Mouse (Mus musculus): ENCODE measurements at regions not wholly inside any gene's neighbourhood (a gene's known extent, or its start where the extent isn't known, plus 50 kb on each side); places are given as distances from the start of the nearest gene placed in this dataset.
"Not testable (repeated sequence)": the region's sequence is repeated elsewhere in the genome, so short reads cannot be mapped to it uniquely, and the experiment has no call there.

DNA sequence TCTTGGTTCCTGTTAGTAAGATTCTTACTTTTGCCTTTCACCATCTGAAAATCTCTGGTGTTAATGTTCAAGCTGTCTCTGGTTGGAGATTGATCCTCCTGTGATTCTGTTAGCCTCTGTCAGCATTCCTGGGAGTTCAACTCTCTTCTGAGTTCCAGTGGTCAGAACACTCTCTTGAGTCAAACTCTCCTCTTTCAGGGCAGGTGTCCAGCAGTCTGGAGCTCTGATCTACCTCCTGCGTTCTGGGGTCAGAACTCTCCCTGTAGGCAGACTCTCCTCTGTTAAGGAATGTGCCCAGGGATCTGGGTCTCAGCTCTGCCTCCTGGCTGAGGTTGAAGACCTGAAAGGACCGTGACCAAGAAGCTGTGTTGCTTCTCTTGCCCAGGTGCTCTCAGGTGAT lies 581.3 kb downstream of the H2al1n start:
- ATAC-seq (ENCODE audit: insufficient number of reproducible peaks, low FRiP score, low TSS enrichment): not testable (repeated sequence)

DNA sequence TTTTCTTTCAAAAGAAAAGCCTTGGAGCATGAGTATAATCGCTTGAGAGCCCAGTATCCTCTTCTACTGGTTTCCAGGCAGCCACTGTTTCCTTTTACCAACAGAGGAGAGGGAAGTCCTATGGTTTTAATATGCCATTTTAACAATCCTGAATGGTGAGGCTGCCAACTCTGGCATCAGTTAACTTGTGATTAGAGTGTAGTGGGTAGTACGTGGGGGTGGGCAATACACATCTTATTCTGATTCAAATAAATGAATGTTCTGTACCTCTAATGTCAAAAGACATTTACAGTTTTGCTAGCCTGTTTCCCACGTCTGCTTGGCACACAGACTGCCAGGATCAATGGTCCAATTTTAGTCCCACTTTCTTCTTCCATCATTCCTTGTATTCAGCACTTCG lies 624.9 kb downstream of the H2al1n start:
- no peak for ATAC-seq (ENCODE audit: insufficient number of reproducible peaks, low FRiP score, low TSS enrichment)

DNA sequence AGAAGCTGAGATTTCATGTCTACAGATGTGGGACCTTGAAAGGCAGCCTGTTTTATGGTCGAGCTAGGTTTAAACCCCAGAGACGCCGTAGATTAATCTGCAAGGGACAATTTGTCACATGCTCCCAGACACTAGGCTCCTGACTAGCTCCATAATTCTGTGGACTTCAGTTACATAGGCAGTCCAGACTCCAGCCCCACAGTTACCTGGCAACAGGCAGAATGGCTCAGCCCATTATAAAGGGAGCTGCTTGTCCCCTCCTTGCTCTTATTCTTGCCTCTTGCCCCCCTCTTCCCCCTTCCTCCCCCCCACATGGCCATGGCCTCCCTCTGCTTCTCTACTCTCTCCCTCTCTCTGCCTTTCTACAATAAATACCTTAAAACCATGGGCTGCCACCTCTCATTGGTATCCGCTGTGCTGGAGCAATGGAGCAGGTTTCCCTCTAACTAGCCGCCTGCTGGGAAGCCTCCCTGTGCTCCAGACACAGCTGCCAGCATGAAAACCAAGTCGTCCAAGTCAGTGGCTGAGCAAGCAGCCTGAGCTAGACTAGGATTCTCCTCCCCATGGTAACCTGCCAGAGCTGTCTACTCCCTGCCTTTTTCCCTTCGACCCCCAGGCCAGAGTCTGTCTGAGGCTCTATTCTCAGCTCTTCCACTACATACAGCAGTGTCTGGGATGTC lies 628.9 kb downstream of the H2al1n start:
- ATAC-seq (ENCODE audit: insufficient number of reproducible peaks, low FRiP score, low TSS enrichment): peak; percentile 75

DNA sequence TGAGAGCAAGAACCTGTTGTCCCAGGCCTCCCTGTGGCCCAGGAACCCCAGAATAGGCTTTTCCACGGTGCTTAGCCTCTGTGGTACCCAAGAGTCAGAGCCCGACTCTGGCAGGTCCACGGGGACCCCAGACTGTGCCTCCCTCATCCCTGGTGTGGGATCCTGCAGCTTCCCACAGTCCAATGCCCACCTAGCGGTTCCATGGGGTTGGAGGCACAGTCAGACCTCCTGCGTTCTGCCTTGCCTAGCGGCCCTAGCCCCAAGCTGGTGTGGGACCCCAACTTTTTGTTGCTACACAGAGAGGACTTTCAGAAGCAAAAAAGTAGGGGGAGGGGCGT lies 629.4 kb downstream of the H2al1n start:
- no peak for ATAC-seq (ENCODE audit: insufficient number of reproducible peaks, low FRiP score, low TSS enrichment)

DNA sequence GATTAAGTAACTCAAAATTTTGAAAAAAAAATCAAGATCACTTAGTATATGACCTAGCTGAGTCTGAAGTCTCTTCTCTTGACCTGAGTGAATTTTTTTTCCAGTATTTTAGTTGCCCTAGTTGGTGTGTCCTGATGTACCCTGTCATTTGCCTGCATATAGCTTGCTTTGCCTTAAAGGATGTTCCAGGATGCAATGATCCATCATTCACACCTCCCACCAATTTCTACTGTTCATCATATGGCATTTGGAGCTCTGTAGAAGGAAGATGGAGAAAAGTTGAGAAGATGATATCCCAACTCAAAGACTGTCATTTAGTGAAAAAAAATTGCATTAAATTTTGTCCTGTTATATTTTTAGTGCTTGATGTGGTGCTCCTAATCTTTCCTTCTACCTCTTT lies 634.4 kb downstream of the H2al1n start:
- ATAC-seq (ENCODE audit: insufficient number of reproducible peaks, low FRiP score, low TSS enrichment): no peak

DNA sequence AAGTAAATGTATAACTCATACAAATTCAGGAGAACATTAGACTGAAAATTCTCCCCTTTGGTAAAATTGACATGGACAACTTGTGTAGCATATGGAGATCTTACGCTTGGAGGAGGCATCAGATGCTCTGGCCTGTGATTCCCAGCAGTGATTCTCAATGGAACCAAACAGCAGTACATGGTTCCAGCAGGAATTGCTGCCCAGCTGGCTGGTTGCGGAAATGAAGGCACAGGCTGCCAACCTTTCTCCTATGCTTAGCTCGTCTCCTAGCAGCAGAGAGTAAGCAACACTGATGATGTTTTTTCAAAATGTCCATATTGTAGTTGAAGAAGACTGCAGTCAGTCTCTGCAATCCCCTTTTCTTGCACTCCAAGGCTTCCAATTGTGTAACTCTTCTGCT lies 673.7 kb downstream of the H2al1n start:
- peak; percentile 100 for ATAC-seq (ENCODE audit: insufficient number of reproducible peaks, low FRiP score, low TSS enrichment)
